Mouse (Mus musculus) urinary bladder, adult 2 months (tissue): ENCODE measurements around the gene Klhl33. TPM values are rescaled to one million over a fixed set of nuclear protein-coding genes. Genes with fewer than 3 reads are reported as not detected.
"Not testable (repeated sequence)": the region's sequence is repeated elsewhere in the genome, so short reads cannot be mapped to it uniquely, and the experiment has no call there.

ENCODE experiments used
- DNase-seq: peaks from one replicate; pipeline ENCODE4 v3.0.0; 2022; ENCODE audit warnings: low spot score
- polyA plus RNA-seq: library from polyadenylated mRNA; depleted of rRNA; stranded (reverse); fragments of >200 nt; gene quantifications from 2 replicates; pipeline ENCODE4 v1.2.3, GENCODE M21; 2012

The Klhl33 gene
- polyA plus RNA-seq, 1 experiment, result 1.7 TPM

DNA sequence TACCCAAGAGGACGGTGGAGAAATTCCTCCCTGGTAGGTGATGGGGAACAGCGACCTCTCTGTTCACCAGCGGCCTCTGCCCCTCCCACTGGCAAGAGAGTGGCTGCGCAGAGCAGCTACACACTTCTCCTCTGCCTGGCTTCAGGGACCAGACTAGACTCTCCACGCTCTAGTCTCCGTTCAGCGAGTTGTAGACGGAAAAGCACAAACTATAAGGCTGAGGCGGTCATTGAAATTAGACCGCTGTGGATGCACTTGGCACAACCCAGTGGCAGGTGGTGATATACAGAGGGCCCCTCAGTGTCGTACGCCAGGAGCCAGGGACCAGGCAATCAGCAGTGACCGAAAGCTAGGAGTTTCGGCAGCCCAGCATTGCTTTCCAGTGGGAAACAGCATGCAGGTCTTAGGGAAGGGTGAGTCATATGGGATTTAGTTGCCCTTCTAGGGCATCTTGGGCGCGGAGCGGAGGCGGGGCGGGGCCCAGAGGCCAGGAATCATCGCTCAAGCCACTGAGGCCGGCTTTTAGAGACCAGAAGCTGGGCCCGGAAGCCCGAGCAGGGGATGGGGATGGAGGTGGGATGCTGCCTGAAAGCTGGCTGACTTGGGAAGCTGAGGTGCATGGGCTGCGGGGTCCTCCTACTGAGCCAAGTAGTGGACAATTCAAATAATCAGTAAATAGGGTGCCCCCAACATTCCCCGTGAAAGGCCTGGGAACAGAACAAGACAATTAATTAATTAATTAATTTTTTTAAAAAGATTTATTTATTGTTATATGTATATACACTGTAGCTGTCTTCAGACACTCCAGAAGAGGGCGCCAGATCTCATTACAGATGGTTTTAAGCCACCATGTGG is 6.9 kb upstream of the Klhl33 start:
- DNase-seq, result peak; percentile 25

DNA sequence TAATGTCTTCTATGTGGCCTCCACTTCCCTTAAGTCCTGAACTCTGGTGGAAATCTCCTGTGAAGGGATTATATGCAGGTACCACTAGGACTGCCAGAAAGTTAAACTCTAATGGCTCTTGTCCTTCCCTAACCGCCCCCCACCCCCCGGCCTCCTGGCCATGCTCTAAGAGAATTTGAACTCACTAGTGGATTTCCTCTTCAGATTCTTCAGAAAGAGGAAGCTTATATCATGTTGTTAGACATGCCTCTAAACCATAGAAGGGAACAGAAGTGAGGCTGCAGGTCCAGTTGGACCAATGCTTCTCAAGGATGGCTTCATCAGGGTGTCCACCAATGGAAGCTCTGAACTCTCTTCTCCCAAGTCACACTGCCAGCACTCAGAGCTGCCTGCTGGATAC is 685 bp upstream of the Klhl33 start:
- DNase-seq, result not testable (repeated sequence)

GRCm38 (mm10) chr14:50896747-50897373 is 447 bp downstream of the Klhl33 start:
- DNase-seq, result no peak

GRCm38 (mm10) chr14:50895985-50896746 is 1.1 kb downstream of the Klhl33 start:
- DNase-seq, result peak; percentile 35

- DNase-seq, result no peak
Measured at GRCm38 (mm10) chr14:50895407-50895806, 1.9 kb downstream of the Klhl33 start.

- no peak for DNase-seq
Measured at GRCm38 (mm10) chr14:50892541-50893459, 4.5 kb downstream of the Klhl33 start.

- no peak for DNase-seq
Measured at GRCm38 (mm10) chr14:50892091-50892490, 5.2 kb downstream of the Klhl33 start.

DNA sequence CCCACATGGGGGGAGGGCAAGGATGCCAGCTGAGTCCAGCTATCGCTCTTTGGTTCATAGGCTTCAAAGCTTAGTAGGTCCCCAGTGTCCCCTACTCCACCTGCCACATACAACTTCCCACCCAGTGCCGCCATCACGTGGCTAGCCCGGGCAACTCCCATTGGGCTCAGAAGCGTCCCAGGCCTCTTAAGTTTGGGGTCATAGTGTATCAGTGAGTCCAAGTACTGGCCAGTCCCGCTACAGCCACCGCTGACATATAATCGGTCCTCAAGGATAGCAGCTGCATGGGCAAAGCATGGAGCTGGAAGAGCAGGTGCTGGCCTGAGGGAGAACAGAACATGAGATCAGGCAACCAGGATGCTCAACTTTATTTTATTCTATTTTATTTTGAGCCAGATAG is 5.7 kb downstream of the Klhl33 start:
- no peak for DNase-seq

DNA sequence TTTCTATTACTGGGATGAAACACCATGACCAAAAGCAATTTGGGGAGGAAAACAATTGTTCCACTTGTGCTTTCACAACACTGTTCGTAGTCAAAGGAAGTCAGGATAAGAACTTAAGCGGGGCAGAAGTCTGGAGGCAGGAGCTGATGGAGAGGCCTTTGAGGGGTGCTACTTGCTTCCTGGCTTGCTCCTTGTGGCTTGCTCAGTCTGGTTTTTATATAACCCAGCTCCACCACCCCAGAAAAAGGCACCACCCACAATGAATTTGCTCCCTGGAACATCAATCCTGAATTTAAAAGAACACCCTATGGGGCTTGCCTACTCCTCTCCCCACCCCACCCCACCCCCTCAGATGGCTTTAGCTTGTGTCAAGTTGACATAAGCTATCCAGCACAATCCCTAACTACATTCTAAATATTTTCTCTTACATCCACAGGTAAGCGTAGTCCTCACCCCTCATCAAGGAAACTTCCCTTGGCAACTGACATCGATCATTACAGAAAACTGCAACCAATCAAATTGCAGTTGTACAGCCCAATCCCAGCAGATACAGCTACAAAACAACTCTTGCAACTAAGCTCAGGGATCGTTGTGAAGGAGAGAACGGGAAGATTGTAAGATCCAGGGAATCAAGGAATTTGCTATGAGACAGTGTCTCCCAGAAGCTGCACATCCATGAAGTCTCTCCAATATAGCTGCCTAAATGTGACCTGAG is 20.9 kb downstream of the Klhl33 start:
- no peak for DNase-seq

DNA sequence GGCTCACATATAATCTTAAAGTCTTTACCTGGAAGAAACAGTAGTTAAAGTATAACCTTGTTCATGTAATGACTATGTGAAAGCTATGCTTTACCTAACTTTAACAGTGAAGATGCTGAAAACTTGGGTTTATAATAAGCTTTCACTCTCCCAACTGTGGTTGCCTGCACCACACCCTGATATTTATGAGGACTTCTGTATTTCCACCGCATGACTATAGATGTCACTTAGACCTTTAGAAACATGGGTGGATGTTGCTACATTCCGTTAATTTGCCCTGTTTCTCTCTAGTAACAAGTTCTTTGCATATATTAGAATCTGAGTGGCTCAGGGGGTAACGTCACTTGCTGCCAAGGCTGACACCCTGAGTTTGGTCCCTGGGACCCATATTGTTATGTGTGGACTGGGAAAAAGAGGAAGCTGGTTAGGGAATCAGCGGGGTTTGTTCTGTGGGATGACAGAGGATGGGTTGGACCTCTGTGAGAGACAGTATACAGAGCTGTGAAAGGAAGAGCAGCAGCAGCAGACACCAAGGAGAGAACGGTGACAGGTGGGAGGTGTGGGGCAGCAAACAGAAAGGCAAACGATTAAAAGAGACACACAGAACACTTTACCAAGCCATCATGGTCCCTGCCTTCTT is 21.6 kb downstream of the Klhl33 start:
- no peak for DNase-seq

DNA sequence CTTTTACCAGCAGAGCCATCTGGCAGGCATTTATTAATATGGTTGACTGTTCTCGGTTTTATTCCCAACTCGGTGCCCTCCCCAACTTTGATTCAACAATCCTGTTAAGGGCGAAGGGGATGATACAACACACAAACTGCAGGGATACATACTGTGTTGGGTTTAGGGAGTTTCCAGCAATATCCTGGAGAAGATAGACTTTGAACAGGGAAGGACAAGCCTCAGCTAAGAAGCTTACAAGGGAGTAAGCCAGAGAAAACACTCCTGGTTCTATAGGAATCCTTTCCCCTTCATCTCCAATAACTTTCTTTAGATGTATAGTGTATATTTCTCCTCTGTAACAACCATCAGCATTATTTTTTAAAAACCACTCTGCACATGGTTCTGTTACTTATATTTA is 22.1 kb downstream of the Klhl33 start:
- DNase-seq, result no peak

GRCm38 (mm10) chr14:50871284-50871683 is 26.0 kb downstream of the Klhl33 start:
- no peak for DNase-seq

- DNase-seq, result no peak
Measured at GRCm38 (mm10) chr14:50870805-50871143, 26.5 kb downstream of the Klhl33 start.

DNA sequence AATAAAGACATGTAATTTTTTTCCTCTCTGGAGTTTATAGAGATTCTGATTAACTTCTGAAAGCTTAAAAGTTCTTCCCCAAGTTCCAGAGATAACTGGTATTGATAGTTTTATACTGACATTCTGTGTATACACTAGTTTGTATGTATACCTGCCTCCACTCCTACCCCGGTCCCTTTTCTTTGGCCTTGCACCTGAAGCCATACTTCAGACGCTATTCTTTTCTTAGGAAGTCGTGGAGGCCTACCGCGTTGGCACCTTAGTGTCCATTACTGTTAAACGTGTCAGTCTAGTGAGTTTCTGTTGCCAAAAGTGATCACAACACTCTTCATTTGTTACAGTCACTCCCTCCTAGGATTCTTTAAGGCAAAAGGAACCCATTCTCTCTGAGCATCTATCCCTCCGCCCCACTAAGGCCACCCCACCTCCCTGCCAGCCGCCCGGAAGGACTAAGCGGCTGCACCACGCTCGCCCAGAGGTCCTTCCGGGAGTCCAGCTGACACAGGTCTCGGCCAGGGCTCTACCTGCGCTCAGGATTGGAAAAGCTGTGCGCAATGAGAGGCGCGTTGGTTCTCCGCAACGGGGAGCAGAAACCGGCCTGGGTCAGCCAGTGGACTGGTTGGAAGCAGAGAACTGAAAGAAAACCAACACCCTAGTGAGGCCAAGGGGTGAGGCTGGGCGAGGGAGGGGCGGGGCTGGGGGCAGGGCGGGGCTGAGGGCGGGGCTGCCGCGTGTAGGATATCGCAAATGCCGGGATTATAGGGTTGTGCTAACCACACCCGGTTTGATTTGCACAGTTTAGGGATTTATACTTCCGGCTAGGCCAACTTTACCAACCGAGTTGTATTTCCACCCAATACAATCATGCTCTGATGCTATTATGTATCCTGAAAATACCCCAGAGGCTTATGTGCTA is 27.2 kb downstream of the Klhl33 start, which contains the start of gene Tep1:
Tep1 (minus strand) TSS at position 672 of the 916 bp plus-strand sequence.
- DNase-seq, result peak; percentile 73

- DNase-seq, result no peak
Measured at GRCm38 (mm10) chr14:50868656-50869055, 28.7 kb downstream of the Klhl33 start.

DNA sequence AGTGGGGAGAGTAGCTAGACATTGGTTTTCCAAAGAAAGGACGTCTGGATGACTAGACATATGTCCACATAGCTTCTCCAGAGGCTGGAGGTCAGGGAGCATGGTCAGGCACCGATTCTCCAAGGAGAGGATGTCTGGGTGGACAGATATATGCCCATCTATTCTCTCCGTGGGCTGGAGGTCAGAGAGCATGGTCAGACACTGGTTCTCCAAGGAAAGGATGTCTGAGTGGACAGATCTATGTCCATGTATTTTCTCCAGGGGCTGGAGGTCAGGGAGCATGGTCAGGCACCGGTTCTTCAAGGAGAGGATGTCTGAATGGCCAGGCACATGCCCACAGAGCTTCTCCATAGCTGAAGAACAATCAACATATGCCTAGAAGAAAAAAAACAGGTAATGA is 29.1 kb downstream of the Klhl33 start:
- DNase-seq, result no peak

- no peak for DNase-seq
Measured at GRCm38 (mm10) chr14:50866966-50867365, 30.3 kb downstream of the Klhl33 start.

GRCm38 (mm10) chr14:50865005-50865404 is 32.3 kb downstream of the Klhl33 start:
- DNase-seq, result not testable (repeated sequence)

- DNase-seq, result no peak
Measured at GRCm38 (mm10) chr14:50862641-50863040, 34.7 kb downstream of the Klhl33 start.
